Mouse (Mus musculus) kidney, postnatal 4 days (tissue): Measurements from ENCODE around the gene Ubxn11.

ENCODE experiments used
- DNase-seq, 2 experiments: peaks; one replicate each; pipeline ENCODE4 v3.0.0; 2021; ENCODE audit warnings: mixed read lengths in 2 of 2

Ubxn11 gene

DNA sequence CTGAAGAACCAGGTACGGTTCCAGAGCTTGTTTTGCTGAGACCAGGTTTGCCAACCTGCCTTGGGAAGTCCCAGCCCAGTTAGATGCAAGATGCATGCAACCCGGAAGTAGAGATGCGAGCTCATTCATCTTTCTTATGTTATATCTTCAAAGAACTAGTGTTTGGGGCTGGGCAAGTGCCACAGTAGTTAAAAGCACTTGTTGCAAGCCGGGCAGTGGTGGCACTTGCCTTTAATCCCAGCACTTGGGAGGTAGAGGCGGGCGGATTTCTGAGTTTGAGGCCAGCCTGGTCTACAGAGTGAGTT lies 11.2 kb upstream of the Ubxn11 start:
- DNase-seq: no peak

DNA sequence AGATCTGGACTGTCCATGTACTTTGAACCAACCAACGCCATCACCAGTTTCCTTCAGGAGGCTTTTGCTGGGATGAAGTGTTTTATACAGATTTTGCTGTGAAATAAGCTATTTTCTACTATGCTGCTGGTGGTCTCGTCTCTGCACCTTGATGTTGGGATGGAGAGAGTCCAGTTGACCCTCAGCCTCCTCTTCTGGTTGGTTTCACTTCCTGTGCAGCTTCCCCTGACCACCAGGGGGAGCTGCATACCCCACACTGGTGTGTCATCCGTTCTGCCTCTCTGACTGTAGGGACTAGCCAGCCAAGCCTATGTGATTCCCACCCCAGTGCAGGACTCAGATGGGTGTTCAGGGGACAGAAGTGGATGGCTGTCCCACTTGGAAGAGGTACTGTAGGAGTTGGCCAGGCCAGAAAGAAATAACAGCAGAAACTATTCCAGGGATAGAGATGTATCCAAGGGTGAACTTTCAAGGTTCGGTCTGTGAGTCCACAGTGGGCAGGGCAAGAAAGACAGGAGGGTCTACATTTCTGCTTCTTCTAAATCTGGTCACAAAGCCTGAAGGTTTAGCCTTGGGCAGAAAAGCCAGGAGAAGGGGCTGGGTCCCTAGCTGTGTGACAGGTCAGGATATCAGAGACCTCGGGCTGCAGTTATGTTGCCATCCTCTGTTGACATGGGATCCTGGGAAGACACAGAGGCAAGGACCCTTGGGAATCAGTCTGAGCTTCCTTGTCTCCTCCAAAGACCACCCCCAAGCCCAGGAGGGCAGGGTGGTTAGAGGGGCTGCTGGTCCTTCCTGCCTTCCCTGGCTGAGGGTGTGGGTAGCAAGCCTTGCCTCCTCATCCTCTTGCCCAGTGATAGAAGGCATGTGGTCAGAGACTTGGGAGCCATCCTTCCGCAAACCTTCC lies 9.7 kb upstream of the Ubxn11 start:
- peak; percentile 67 to 75 for DNase-seq

DNA sequence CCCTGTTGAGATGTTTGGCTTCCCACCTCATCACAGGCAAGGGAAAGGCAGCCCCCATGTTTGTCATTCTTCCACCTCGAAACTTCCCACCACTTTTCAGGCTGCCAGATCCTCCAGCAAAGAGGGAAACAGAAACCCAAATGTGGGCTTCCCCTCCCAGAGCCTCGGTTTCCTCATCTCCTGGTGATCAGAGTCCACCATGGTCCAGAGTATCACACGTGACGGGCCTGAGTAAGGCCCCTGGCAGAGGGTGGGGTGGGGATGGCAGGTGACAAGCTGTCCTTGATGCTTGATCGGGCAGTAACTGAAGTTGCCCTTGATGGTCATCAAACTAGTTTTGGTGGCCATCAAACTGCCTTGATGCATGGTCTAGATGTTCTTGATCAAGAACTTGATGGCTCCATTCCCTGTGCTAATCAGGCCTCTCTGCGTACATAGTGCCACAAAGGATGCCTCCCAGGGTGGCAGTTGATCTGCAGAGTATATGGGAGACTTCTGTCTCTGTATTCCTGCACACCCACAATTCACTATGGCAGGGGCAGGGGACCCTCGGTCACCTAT lies 8.3 kb upstream of the Ubxn11 start:
- no peak for DNase-seq

GRCm38 (mm10) chr4:134094923-134095547 lies 7.3 kb upstream of the Ubxn11 start, which contains the start of gene Cd52:
Gene Cd52, minus strand, starts transcription at chr4:134095082.
- DNase-seq: no peak

DNA sequence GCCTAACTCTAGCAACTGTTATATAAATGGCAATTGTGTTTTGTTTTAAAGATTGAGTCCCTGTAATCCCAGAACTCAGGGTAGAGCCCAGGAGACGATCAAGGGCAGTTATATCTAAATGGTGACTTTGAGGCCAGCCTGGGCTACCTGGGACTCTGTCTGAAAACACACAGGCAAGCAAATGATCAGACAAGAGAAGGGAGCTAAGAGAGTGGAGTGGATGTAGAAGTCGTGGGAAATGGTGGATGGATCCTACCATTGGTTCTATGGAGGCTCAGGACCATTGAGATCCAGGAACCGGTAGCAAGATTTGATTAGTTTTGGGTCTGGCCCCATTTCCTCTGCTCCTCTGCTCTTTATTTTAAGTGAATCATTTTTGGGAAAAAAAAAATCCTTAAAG lies 6.2 kb upstream of the Ubxn11 start:
- no peak for DNase-seq

- no peak for DNase-seq
Measured at GRCm38 (mm10) chr4:134097015-134097608, 5.3 kb upstream of the Ubxn11 start.

DNA sequence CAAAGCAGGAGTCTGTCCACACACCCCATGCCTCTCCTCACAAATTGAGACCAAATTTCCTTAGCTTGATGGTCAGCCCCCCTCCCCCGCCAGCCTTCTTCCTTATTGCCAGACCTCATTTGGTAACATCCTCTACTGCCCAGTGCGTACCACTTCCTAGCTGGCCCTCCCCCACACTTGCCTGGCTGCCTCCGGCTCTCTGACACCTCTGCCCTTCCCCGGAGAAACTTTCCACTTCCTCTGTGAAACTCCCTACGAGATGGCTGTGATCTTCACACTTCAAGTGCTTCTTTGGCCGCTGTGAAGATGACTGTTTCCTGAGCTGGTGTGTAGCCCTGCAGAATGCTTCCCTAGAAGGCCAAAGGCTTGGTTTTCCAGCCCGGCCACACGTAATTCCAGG lies 3.7 kb upstream of the Ubxn11 start:
- DNase-seq: peak; percentile 46 to 64

GRCm38 (mm10) chr4:134100245-134100644 lies 2.1 kb upstream of the Ubxn11 start:
- no peak for DNase-seq

DNA sequence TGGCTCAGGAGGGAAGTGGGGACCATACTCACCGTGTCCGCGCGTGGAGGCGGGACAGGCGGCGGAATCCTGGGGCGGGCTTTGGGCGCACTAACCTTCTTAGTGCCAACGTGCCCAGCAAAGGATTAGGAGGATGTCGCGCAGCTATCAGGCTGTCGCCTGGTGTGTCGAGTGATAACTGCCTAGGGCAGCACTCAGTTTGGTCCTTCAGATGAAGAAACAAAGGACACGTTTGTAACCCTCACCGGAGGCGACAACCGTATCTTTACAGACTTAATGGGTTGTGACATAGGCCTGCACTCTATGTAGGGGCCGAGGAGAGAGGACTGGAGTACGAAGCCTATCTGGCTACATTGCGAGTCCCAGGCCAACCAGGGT lies 361 bp downstream of the Ubxn11 start:
- no peak for DNase-seq

DNA sequence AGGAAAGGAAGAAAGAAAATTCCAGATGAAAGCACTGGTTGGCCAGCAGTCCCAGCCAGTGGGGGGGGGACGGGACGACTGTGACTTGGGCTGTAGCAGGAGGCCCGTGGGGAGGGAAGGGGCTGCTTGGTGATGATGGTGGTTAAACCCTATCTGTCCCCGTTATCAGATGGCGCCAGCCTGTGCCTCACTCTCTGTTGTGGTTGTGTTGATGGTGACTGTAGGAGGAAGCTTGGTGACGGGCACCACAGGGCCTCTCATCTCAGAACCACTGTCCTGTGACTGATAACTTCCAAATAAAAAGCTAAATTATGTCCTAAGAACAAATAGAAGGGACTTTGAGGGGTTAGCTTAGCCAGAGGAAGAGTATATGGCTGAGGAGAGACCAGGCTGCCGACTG lies 3.7 kb downstream of the Ubxn11 start:
- DNase-seq: no peak

- no peak for DNase-seq
Measured at GRCm38 (mm10) chr4:134107730-134108129, 5.4 kb downstream of the Ubxn11 start.

DNA sequence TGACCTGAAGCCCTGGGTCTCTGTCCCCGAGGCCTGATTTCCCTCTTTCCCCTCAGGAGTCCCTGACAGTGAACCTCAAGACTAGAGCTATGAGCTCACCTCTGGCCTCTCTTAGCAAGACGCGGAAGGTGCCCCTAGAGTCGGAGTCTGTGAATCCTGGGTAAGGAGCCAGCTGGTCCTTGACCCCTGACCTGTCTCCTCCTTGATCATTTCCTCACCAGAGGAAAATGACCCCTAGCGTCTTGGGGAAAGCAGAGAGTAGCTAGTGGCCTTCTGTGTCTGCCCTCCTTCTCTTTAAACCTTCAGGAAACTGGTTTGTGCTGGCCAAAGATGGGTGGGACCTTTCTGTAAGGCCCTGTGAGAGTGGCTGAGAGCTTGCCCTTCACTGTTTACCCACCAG lies 5.8 kb downstream of the Ubxn11 start:
- no peak for DNase-seq

- no peak for DNase-seq
Measured at GRCm38 (mm10) chr4:134110653-134111052, 8.3 kb downstream of the Ubxn11 start.

DNA sequence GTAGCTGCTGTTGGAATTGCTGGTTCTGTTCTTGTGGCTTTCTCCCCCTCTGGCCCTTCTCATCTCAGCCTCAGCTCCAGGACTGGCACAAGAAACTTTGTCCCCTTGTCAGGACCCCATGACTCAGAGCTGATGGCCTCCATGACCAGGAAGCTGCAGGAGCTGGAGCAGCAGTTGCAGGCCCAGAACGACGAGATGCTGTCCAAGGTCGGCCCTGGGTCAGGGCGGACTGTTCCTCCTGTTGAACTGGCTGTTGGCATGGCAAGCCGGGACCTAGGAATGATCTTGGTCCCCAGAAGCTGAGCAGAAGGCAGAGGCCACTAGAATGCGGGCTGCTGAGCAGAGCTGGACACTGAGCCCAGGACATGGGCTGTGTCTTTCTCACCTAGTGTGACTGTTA lies 10.0 kb downstream of the Ubxn11 start:
- no peak for DNase-seq

DNA sequence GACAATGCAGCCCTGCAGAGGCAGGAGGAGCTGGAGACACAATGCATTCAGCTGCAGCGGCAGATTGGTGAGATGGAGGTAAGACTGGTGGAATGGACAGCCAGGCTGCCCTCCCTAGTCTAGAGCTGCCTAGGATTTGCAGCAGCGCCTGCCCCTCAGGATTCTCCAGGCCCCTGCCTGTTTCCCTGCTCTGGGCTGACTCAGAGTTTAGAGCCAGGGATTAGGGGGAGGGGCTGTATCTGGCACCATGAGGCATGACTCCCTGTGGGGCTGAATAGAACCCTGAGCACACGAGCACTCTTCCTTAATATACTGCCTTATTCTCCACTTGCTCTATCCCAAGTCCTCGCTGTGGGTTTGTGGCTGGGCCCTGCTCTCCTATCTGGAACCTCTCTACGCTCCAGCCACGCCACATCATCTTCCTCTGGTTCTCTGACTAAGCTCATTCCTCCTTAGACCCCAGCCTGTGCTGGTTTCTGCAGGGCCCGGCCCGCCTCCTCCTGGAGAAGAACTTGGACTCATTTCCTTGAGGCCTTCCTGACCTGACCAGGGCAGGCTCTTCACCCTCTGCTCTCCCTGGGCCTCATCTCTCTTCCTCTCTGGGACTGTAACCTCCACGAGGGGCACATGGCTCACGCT lies 11.1 kb downstream of the Ubxn11 start:
- no peak for DNase-seq

- no peak for DNase-seq
Measured at GRCm38 (mm10) chr4:134114038-134114437, 11.7 kb downstream of the Ubxn11 start.

GRCm38 (mm10) chr4:134115215-134116144 lies 13.1 kb downstream of the Ubxn11 start:
- DNase-seq: peak; percentile 10 to 30

DNA sequence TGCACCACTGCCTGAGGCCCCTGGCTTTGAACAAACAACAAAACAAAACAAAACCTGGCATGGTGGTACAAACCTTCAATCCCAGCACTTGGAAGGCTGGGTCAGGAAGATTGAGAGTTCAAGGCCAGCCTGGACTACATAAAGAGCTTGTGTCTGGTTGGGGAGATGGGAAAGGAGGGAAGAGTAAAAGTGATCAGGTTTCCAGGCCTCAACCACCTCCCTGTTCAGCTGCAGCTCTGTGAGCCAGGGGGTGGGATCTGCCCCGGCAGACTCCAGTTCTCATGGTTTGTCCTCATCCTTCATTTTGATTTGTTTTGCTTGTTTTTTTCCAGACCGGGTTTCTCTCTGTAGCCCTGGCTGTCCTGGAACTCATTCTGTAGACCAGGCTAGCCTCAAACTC lies 14.1 kb downstream of the Ubxn11 start:
- DNase-seq: no peak

DNA sequence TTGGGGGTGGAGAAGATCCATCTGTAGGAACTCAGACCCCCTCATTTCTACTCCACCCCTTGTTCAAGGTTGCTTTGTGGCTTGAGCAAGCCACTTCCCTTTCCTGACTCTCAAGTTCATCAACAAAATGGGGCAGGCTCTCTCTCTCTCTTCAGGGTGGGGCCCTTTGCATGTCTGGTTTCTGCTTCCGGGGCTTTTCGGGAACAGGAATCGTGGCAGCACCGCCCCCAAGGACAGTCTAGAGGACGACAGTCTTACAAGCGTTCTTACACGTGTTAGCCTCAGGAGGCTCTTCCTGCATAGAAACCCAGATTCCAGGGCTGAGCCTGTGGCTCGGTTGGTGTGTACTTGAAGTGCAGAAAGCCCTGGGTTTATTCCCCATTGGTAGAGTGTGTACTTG lies 14.6 kb downstream of the Ubxn11 start:
- DNase-seq: peak in 1 of 2 experiments; percentile 1

GRCm38 (mm10) chr4:134118126-134118800 lies 15.9 kb downstream of the Ubxn11 start:
- peak in 1 of 2 experiments; percentile 1 for DNase-seq

DNA sequence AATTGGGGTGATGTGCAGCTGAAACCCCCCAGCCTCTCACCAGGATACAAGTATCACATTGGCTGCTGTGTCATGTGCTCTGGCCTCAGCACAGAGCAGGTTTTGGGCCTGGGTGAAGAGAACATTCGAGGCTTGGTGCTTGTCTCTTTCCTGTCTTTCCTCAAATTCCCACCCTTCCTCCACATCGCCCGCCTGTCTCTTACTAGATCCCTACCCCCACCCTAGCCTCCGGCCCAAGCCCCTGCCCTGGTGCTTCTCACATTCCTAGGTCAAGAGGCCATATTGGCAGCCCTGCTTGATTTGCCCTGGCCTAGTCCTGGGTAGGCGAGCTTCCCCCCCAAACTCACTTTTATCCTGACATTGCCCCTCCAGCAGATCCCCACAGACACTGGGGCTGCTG lies 16.7 kb downstream of the Ubxn11 start:
- no peak for DNase-seq
